Comparison of ENCODE assay signal across 8 mouse cellular contexts in genomic region chr19:26814629-26815028, GRCm38 (mm10).
DNase-seq lines count a peak whose midpoint lies in the region; ATAC-seq and TF ChIP-seq lines count a peak whose summit lies in the region.

No protein-coding gene starts in this region.

- H3K4me1 ChIP-seq in forebrain, embryonic 14.5 days (ENCODE audit: control insufficient read depth, insufficient read depth, low read length): no peaks in the 10 kb centered on the region
- no peaks in the 10 kb centered on the region for H3K4me1 ChIP-seq in forebrain, embryonic 11.5 days (replicated peaks; ENCODE audit: control insufficient read depth, insufficient read depth, low read length)
- no peaks in the 10 kb centered on the region for H3K4me1 ChIP-seq in midbrain, postnatal 0 days (ENCODE audit: insufficient read depth, low read length)

- 38% methylated on average over 4 of the region's 4 CpGs for WGBS in forebrain, embryonic 14.5 days
- 40% methylated on average over 4 of the region's 4 CpGs for WGBS in forebrain, embryonic 11.5 days
- WGBS in midbrain, postnatal 0 days: 20% methylated on average over 4 of the region's 4 CpGs

- TF ChIP-seq CTCF in layer of hippocampus, adult 2 months (conservative IDR thresholded peaks at IDR 0.05): peak; percentile 53
- peak; percentile 66 for TF ChIP-seq CTCF in midbrain, postnatal 0 days (IDR thresholded peaks at IDR 0.05)

- no peak overlapping the region for H3K27ac ChIP-seq in forebrain, embryonic 14.5 days (ENCODE audit: low read depth, low read length)
- H3K27ac ChIP-seq in forebrain, embryonic 11.5 days (ENCODE audit: low read depth, low read length): no peak overlapping the region
- no peak overlapping the region for H3K27ac ChIP-seq in layer of hippocampus, adult 2 months
- no peak overlapping the region for H3K27ac ChIP-seq in midbrain, postnatal 0 days (ENCODE audit: low read depth, low read length)

- ATAC-seq in forebrain, embryonic 14.5 days: no peak
- no peak for ATAC-seq in forebrain, embryonic 11.5 days (replicated peaks; ENCODE audit: low FRiP score)
- ATAC-seq in midbrain, postnatal 0 days (ENCODE audit: low FRiP score): no peak

- peak; percentile 53 for DNase-seq in forebrain, embryonic 14.5 days (ENCODE audit: low spot score)
- DNase-seq in forebrain, embryonic 11.5 days (ENCODE audit: low spot score): no peak
- DNase-seq in layer of hippocampus, adult 2 months (ENCODE audit: low spot score in 2 of 2): no peak
- DNase-seq in layer of hippocampus, postnatal 10 days (ENCODE audit: low spot score in 2 of 2): no peak
- DNase-seq in cerebellum, postnatal 14 days: peak; percentile 69 to 73
- DNase-seq in midbrain, postnatal 0 days (ENCODE audit: low spot score): peak; percentile 67
- no peak for DNase-seq in B cell, adult 2 months
- DNase-seq in spleen, postnatal 36 days (ENCODE audit: low spot score in 2 of 2): no peak

- no peak overlapping the region for H3K9ac ChIP-seq in forebrain, embryonic 14.5 days (ENCODE audit: low read length)
- H3K9ac ChIP-seq in forebrain, embryonic 11.5 days (ENCODE audit: low read length): no peak overlapping the region
- H3K9ac ChIP-seq in midbrain, postnatal 0 days (replicated peaks; ENCODE audit: low read length, poor library complexity, severe bottlenecking): no peak overlapping the region

- no peaks in the 10 kb centered on the region for H3K36me3 ChIP-seq in forebrain, embryonic 14.5 days (ENCODE audit: control insufficient read depth, insufficient read depth, low read length)
- no peaks in the 10 kb centered on the region for H3K36me3 ChIP-seq in forebrain, embryonic 11.5 days (ENCODE audit: control insufficient read depth, insufficient read depth, low read length)
- no peaks in the 10 kb centered on the region for H3K36me3 ChIP-seq in midbrain, postnatal 0 days (ENCODE audit: insufficient read depth, low read length)

- no peak overlapping the region for H3K4me2 ChIP-seq in forebrain, embryonic 14.5 days (ENCODE audit: low read length)
- H3K4me2 ChIP-seq in forebrain, embryonic 11.5 days (ENCODE audit: low read depth, low read length, severe bottlenecking): no peak overlapping the region
- H3K4me2 ChIP-seq in midbrain, postnatal 0 days (ENCODE audit: low read depth, low read length, poor library complexity, severe bottlenecking): no peak overlapping the region

- 0 out of 2 replicates have a peak, but pooled peaks cover 2% of the 10 kb centered on the region for H3K9me3 ChIP-seq in forebrain, embryonic 14.5 days (replicated peaks; ENCODE audit: control insufficient read depth, low read length)
- H3K9me3 ChIP-seq in forebrain, embryonic 11.5 days (ENCODE audit: control insufficient read depth, low read length): no peaks in the 10 kb centered on the region
- no peaks in the 10 kb centered on the region for H3K9me3 ChIP-seq in midbrain, postnatal 0 days (ENCODE audit: low read length)

- no peak overlapping the region for H3K4me3 ChIP-seq in forebrain, embryonic 14.5 days (ENCODE audit: low read depth, low read length)
- H3K4me3 ChIP-seq in forebrain, embryonic 11.5 days (ENCODE audit: low read depth, low read length): no peak overlapping the region
- H3K4me3 ChIP-seq in layer of hippocampus, adult 2 months: no peak overlapping the region
- no peak overlapping the region for H3K4me3 ChIP-seq in midbrain, postnatal 0 days (ENCODE audit: low read depth, low read length)

- no peaks in the 10 kb centered on the region for H3K27me3 ChIP-seq in forebrain, embryonic 14.5 days (replicated peaks; ENCODE audit: control insufficient read depth, insufficient read depth, low read length)
- H3K27me3 ChIP-seq in forebrain, embryonic 11.5 days (ENCODE audit: control insufficient read depth, insufficient read depth, low read length): no peaks in the 10 kb centered on the region
- no peaks in the 10 kb centered on the region for H3K27me3 ChIP-seq in midbrain, postnatal 0 days (ENCODE audit: insufficient read depth, low read length)

Comparison
In these comparisons a context has a peak if more than half of its experiments do, and no peak if none do; other contexts are left out.
1. DNase-seq: peak in forebrain, embryonic 14.5 days (single experiment), cerebellum, postnatal 14 days (2 of 2) and midbrain, postnatal 0 days (single experiment); none in forebrain, embryonic 11.5 days (single experiment), layer of hippocampus, adult 2 months (0 of 2), layer of hippocampus, postnatal 10 days (0 of 2), B cell, adult 2 months (0 of 2) and spleen, postnatal 36 days (0 of 2).